Mouse (Mus musculus) ovary, adult 18-20 months (tissue): Measurements from ENCODE around the gene Alg5.
A peak's percentile ranks its signal among the peaks of the same experiment; 100 is the strongest.
"Not testable (repeated sequence)": the region's sequence is repeated elsewhere in the genome, so short reads cannot be mapped to it uniquely, and the experiment has no call there.

ENCODE experiments used
- DNase-seq: peaks from one replicate; pipeline ENCODE4 v3.0.0; 2022; ENCODE audit warnings: low spot score, mixed read lengths

The Alg5 gene

GRCm38 (mm10) chr3:54737317-54737716, 2.0 kb downstream of the Alg5 start:
- no peak for DNase-seq

GRCm38 (mm10) chr3:54741965-54742364, 6.6 kb downstream of the Alg5 start:
- no peak for DNase-seq

GRCm38 (mm10) chr3:54745799-54746198, 10.5 kb downstream of the Alg5 start:
- no peak for DNase-seq

GRCm38 (mm10) chr3:54753411-54753810, 18.1 kb downstream of the Alg5 start:
- no peak for DNase-seq

GRCm38 (mm10) chr3:54755145-54756041, 20.1 kb downstream of the Alg5 start, which contains the start of gene Smad9:
Smad9 (plus strand) TSS chr3:54755582.
- peak; percentile 73 for DNase-seq

GRCm38 (mm10) chr3:54756058-54756457, 20.7 kb downstream of the Alg5 start:
- DNase-seq: peak; percentile 41

GRCm38 (mm10) chr3:54757446-54757845, 22.1 kb downstream of the Alg5 start:
- no peak for DNase-seq

GRCm38 (mm10) chr3:54759211-54759610, 23.9 kb downstream of the Alg5 start:
- peak; percentile 24 for DNase-seq

GRCm38 (mm10) chr3:54760321-54761115, 25.2 kb downstream of the Alg5 start:
- no peak for DNase-seq

GRCm38 (mm10) chr3:54761258-54761657, 25.9 kb downstream of the Alg5 start:
- no peak for DNase-seq

GRCm38 (mm10) chr3:54764418-54764817, 29.1 kb downstream of the Alg5 start:
- DNase-seq: no peak

- not testable (repeated sequence) for DNase-seq
These were observed 30.2 kb downstream of the Alg5 start for GRCm38 (mm10) chr3:54765521-54765920.

GRCm38 (mm10) chr3:54766034-54766433, 30.7 kb downstream of the Alg5 start:
- no peak for DNase-seq

- no peak for DNase-seq
These were observed 31.5 kb downstream of the Alg5 start for GRCm38 (mm10) chr3:54766811-54767210.

GRCm38 (mm10) chr3:54768592-54768991, 33.3 kb downstream of the Alg5 start:
- no peak for DNase-seq

- no peak for DNase-seq
These were observed 34.3 kb downstream of the Alg5 start for GRCm38 (mm10) chr3:54769349-54770275.

- no peak for DNase-seq
These were observed 38.3 kb downstream of the Alg5 start for GRCm38 (mm10) chr3:54773613-54774012.

GRCm38 (mm10) chr3:54775989-54776631, 40.8 kb downstream of the Alg5 start:
- DNase-seq: no peak

GRCm38 (mm10) chr3:54790601-54791000, 55.3 kb downstream of the Alg5 start:
- DNase-seq: peak; percentile 13

- no peak for DNase-seq
These were observed 56.7 kb downstream of the Alg5 start for GRCm38 (mm10) chr3:54791822-54792677.
